Mouse (Mus musculus) MEL (cell line): Measurements from ENCODE around the gene Rbm8a2. TPM values are rescaled to one million over a fixed set of nuclear protein-coding genes. Genes with fewer than 3 reads are reported as not detected.

Source experiments
- DNase-seq: peaks from one replicate; pipeline ENCODE4 v3.0.0; 2011; ENCODE audit warnings: low read depth, low spot score
- H3K27ac ChIP-seq: 2 replicates; pipeline ENCODE4 v1.5.1; 2012; ENCODE audit warnings: low read depth, mild to moderate bottlenecking, control low read depth, low read length, moderate library complexity; ENCODE audit not compliant: control insufficient read depth
- H3K27me3 ChIP-seq, 2 experiments: fragments of 150-350 bp in 1 of 2; sonication (generic) in 1 of 2; 2 replicates each; pipeline ENCODE4 v1.6.1; 2012; ENCODE audit warnings: low read length in 2 of 2, mild to moderate bottlenecking in 2 of 2, improper control_type of control experiment in 1 of 2, moderate library complexity in 1 of 2; ENCODE audit not compliant: insufficient read depth in 2 of 2, control insufficient read depth in 1 of 2
- H3K36me3 ChIP-seq, 2 experiments: 2 replicates each; pipeline ENCODE4 v1.6.1; 2012 to 2014; ENCODE audit warnings: low read length in 2 of 2, improper control_type of control experiment in 1 of 2, inconsistent platforms in 1 of 2, mild to moderate bottlenecking in 1 of 2; ENCODE audit not compliant: insufficient read depth in 2 of 2, control insufficient read depth in 1 of 2
- H3K4me1 ChIP-seq, 2 experiments: fragments of 150-350 bp in 1 of 2; sonication (generic) in 1 of 2; 2 replicates each; pipeline ENCODE4 v1.6.1; 2012; ENCODE audit warnings: low read length in 2 of 2, improper control_type of control experiment in 1 of 2, mild to moderate bottlenecking in 1 of 2; ENCODE audit not compliant: insufficient read depth in 2 of 2, control insufficient read depth in 1 of 2
- H3K4me3 ChIP-seq, 2 experiments: fragments of 150-350 bp in 1 of 2; sonication (generic) in 1 of 2; 2 replicates each; pipeline ENCODE4 v1.5.1; 2012; ENCODE audit warnings: low read depth in 2 of 2, low read length in 2 of 2, mild to moderate bottlenecking in 2 of 2, moderate library complexity in 2 of 2, control low read depth in 1 of 2, improper control_type of control experiment in 1 of 2; ENCODE audit not compliant: control insufficient read depth in 1 of 2, insufficient read depth in 1 of 2
- H3K79me2 ChIP-seq: 2 replicates; pipeline ENCODE4 v1.6.1; 2012; ENCODE audit warnings: mild to moderate bottlenecking, low read length, moderate library complexity; ENCODE audit not compliant: control insufficient read depth, poor library complexity, insufficient read depth
- H3K9ac ChIP-seq: 2 replicates; pipeline ENCODE4 v1.6.1; 2012; ENCODE audit warnings: low read depth, mild to moderate bottlenecking, control low read depth, low read length, moderate library complexity; ENCODE audit not compliant: control insufficient read depth, poor library complexity, severe bottlenecking
- H3K9me3 ChIP-seq: fragments of 150-350 bp; sonication (generic); replicated peaks from 2 replicates; pipeline ENCODE4 v1.6.1; 2012; ENCODE audit warnings: mild to moderate bottlenecking, low read length, improper control_type of control experiment, moderate library complexity; ENCODE audit not compliant: insufficient read depth
- BHLHE40 ChIP-seq: IDR thresholded peaks from 2 replicates; pipeline ENCODE4 v1.6.1; 2012; ENCODE audit warnings: low read depth, mild to moderate bottlenecking, inconsistent platforms, low read length, improper control_type of control experiment, borderline replicate concordance
- CHD1 ChIP-seq: IDR thresholded peaks from 2 replicates; pipeline ENCODE4 v1.6.1; 2012; ENCODE audit warnings: low read depth, mild to moderate bottlenecking, inconsistent platforms, low read length, improper control_type of control experiment
- ETS1 ChIP-seq: IDR thresholded peaks from 2 replicates; pipeline ENCODE4 v1.6.1; 2012; ENCODE audit warnings: low read depth, mild to moderate bottlenecking, inconsistent platforms, low read length, improper control_type of control experiment, moderate library complexity
- GABPA ChIP-seq: IDR thresholded peaks from 2 replicates; pipeline ENCODE4 v1.6.1; 2012; ENCODE audit warnings: low read depth, mild to moderate bottlenecking, inconsistent platforms, low read length, improper control_type of control experiment, moderate library complexity
- MAX ChIP-seq: IDR thresholded peaks from 2 replicates; pipeline ENCODE4 v1.6.1; 2011; ENCODE audit warnings: low read length, improper control_type of control experiment
- MEF2A ChIP-seq: IDR thresholded peaks from 2 replicates; pipeline ENCODE4 v1.6.1; 2014; ENCODE audit warnings: low read depth, mild to moderate bottlenecking, inconsistent platforms, low read length, improper control_type of control experiment; ENCODE audit not compliant: poor library complexity, insufficient replicate concordance, severe bottlenecking; ENCODE audit errors: extremely low read depth
- MYB ChIP-seq: IDR thresholded peaks from 2 replicates; pipeline ENCODE4 v1.6.1; 2011; ENCODE audit warnings: mild to moderate bottlenecking, low read depth, low read length, improper control_type of control experiment
- MYC ChIP-seq: IDR thresholded peaks from 2 replicates; pipeline ENCODE4 v1.6.1; 2011; ENCODE audit warnings: low read depth, mild to moderate bottlenecking, low read length, improper control_type of control experiment, moderate library complexity
- NELFE ChIP-seq: IDR thresholded peaks from 2 replicates; pipeline ENCODE4 v1.6.1; 2011; ENCODE audit warnings: low read depth, low read length, improper control_type of control experiment
- NRF1 ChIP-seq: IDR thresholded peaks from 2 replicates; pipeline ENCODE4 v1.6.1; 2014; ENCODE audit warnings: low read depth, mild to moderate bottlenecking, inconsistent platforms, low read length, improper control_type of control experiment, moderate library complexity; ENCODE audit not compliant: poor library complexity, insufficient read depth, severe bottlenecking
- POLR2AphosphoS2 ChIP-seq: IDR thresholded peaks from 2 replicates; pipeline ENCODE4 v1.6.1; 2011; ENCODE audit warnings: low read length, improper control_type of control experiment
- RAD21 ChIP-seq: IDR thresholded peaks from 2 replicates; pipeline ENCODE4 v1.6.1; 2011; ENCODE audit warnings: mild to moderate bottlenecking, low read depth, low read length, improper control_type of control experiment
- RCOR1 ChIP-seq: IDR thresholded peaks from 2 replicates; pipeline ENCODE4 v1.6.1; 2012; ENCODE audit warnings: low read depth, mild to moderate bottlenecking, inconsistent platforms, low read length, improper control_type of control experiment
- SIN3A ChIP-seq: IDR thresholded peaks from 2 replicates; pipeline ENCODE4 v1.6.1; 2012; ENCODE audit warnings: low read length, improper control_type of control experiment, inconsistent platforms
- SMC3 ChIP-seq: IDR thresholded peaks from 2 replicates; pipeline ENCODE4 v1.6.1; 2011; ENCODE audit warnings: low read depth, low read length, improper control_type of control experiment
- TAL1 ChIP-seq: IDR thresholded peaks from 2 replicates; pipeline ENCODE4 v1.6.1; 2012; ENCODE audit warnings: mild to moderate bottlenecking, inconsistent platforms, low read length, moderate library complexity, mixed read lengths
- TBP ChIP-seq: IDR thresholded peaks from 2 replicates; pipeline ENCODE4 v1.8.0; 2011; ENCODE audit warnings: low read depth, low read length, improper control_type of control experiment
- UBTF ChIP-seq: IDR thresholded peaks from 2 replicates; pipeline ENCODE4 v1.6.1; 2012; ENCODE audit warnings: low read depth, mild to moderate bottlenecking, inconsistent platforms, low read length, improper control_type of control experiment, moderate library complexity, borderline replicate concordance; ENCODE audit not compliant: insufficient read depth
- USF1 ChIP-seq: IDR thresholded peaks from 2 replicates; pipeline ENCODE4 v1.6.1; 2014; ENCODE audit warnings: low read depth, mild to moderate bottlenecking, inconsistent platforms, low read length, improper control_type of control experiment, moderate library complexity
- USF2 ChIP-seq, 2 experiments: IDR thresholded peaks; 2 replicates each; pipeline ENCODE4 v1.6.1; 2011 to 2012; ENCODE audit warnings: improper control_type of control experiment in 2 of 2, low read length in 2 of 2, borderline replicate concordance in 1 of 2, inconsistent platforms in 1 of 2, low read depth in 1 of 2, mild to moderate bottlenecking in 1 of 2; ENCODE audit not compliant: insufficient read depth in 1 of 2
- ZNF384 ChIP-seq: IDR thresholded peaks from 2 replicates; pipeline ENCODE4 v1.6.1; 2012; ENCODE audit warnings: low read depth, mild to moderate bottlenecking, inconsistent platforms, low read length, improper control_type of control experiment
- polyA plus RNA-seq, 2 experiments: library from polyadenylated mRNA; stranded (reverse) in 1 of 2; unstranded in 1 of 2; fragments of >175 nt in 1 of 2; fragments of >200 nt in 1 of 2; gene quantifications; 2 replicates each; pipeline versions ENCODE4 v1.2.1 to v1.2.4; 2012; ENCODE audit warnings: low replicate concordance in 2 of 2, low read depth in 1 of 2; ENCODE audit not compliant: insufficient read length in 2 of 2, insufficient read depth in 1 of 2, missing spikeins in 1 of 2
- total RNA-seq: library from RNA; depleted of rRNA; stranded (reverse); fragments of 300-350 nt; gene quantifications from 2 replicates; pipeline ENCODE4 v1.2.3, GENCODE M21; 2012

Gene Rbm8a2
- total and polyA plus RNA-seq, 3 experiments, result 1.0 to 1.3 TPM; not detected in 1

DNA sequence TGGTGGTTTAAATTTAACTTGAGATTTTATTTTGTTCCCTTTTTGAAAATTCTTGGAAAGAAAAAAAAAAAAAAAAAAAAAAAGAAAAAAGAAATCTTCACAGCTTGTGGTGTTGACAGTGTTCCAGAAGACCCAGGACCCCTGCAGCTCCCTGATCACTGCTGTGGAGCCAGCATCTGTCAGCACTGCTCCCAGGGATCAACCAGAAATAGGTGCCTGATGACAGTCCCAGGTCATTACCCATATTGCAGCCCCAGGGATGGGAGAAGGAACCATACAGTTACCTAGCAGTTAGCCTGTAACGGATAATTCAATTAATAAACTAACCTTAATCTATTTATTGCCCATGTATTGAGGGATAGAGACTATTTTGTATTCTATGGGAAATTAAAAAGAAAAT, 45.6 kb upstream of the Rbm8a2 start:
- Histone ChIP-seq H3K27me3 (no peaks in the 10 kb centered on the region), H3K9me3 (no peaks in the 10 kb centered on the region), H3K4me1 (no peaks in the 10 kb centered on the region), H3K36me3 (no peaks in the 10 kb centered on the region), H3K27ac (no peak overlapping the region), H3K79me2 (no peaks in the 10 kb centered on the region), H3K9ac (no peak overlapping the region), H3K4me3 (no peak overlapping the region)
- no peak for DNase-seq
- TF ChIP-seq RCOR1, result no peak
- no peak for TF ChIP-seq NRF1
- no peak for TF ChIP-seq USF1
- no peak for TF ChIP-seq MYC
- no peak for TF ChIP-seq TAL1
- no peak for TF ChIP-seq BHLHE40
- no peak for TF ChIP-seq GABPA
- no peak for TF ChIP-seq MEF2A

DNA sequence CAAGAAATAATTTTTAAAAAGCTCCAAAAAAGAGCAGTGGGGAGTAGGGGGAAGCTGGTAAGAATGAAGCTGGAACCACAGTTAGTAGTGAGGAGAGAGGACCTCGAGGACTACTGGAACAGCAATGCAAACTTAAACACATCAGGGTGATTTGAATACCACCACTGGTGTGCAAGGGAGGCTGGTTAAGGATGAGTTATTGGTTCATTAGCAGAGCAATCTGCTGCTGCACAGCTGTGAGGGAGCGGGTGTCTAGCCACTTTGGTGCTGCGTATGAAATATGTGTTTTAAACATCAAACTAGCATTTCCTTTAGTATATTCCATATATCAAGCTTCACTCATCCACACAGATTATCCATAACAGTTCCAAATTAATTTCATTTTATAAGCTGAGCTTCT, 39.6 kb upstream of the Rbm8a2 start:
- no peaks in the 10 kb centered on the region for H3K9me3 ChIP-seq
- no peaks in the 10 kb centered on the region for H3K36me3 ChIP-seq
- H3K9ac ChIP-seq, result no peak overlapping the region
- H3K4me1 ChIP-seq, result no peaks in the 10 kb centered on the region
- H3K27ac ChIP-seq, result no peak overlapping the region
- no peaks in the 10 kb centered on the region for H3K79me2 ChIP-seq
- no peak overlapping the region for H3K4me3 ChIP-seq
- DNase-seq, result no peak
- TF ChIP-seq UBTF (no peak), USF2 (IDR thresholded peaks at IDR 0.05; ENCODE audit: borderline replicate concordance in 1 of 2, insufficient read depth in 1 of 2, low read depth in 1 of 2, low read length in 2 of 2) (no peak), ZNF384 (no peak), TBP (no peak), ETS1 (no peak), NRF1 (no peak), RAD21 (no peak), MAX (no peak), CHD1 (no peak), SMC3 (no peak), SIN3A (no peak), USF1 (no peak), NELFE (no peak), POLR2AphosphoS2 (no peak), MYB (no peak)
- H3K27me3 ChIP-seq, result no peaks in the 10 kb centered on the region; a peak in 1 of 4 replicates
